Mouse (Mus musculus) ZHBTc4 (cell line): Measurements from ENCODE around the gene Ankra2.

Source experiments
- DNase-seq: peaks from one replicate; pipeline ENCODE4 v3.0.0-alpha.2; 2011; ENCODE audit warnings: low read depth, low spot score

Gene Ankra2

GRCm38 (mm10) chr13:98262636-98263457, at the start of gene Ankra2, which contains the start of gene Utp15:
TSS of gene Ankra2 (plus strand) at chr13:98263074.
TSS of gene Utp15 (minus strand) at chr13:98263041.
- peak; percentile 99 for DNase-seq

GRCm38 (mm10) chr13:98222848-98223247, 40.0 kb upstream of the Ankra2 start:
- peak; percentile 65 for DNase-seq

- no peak for DNase-seq
These were observed 36.6 kb upstream of the Ankra2 start for GRCm38 (mm10) chr13:98226225-98226624.

GRCm38 (mm10) chr13:98230511-98230910, 32.4 kb upstream of the Ankra2 start:
- no peak for DNase-seq

- no peak for DNase-seq
These were observed 27.4 kb upstream of the Ankra2 start for GRCm38 (mm10) chr13:98235451-98235850.

- peak; percentile 80 for DNase-seq
These were observed 22.8 kb upstream of the Ankra2 start for GRCm38 (mm10) chr13:98239978-98240641.

GRCm38 (mm10) chr13:98241531-98242282, 21.2 kb upstream of the Ankra2 start:
- no peak for DNase-seq

GRCm38 (mm10) chr13:98244571-98245350, 18.1 kb upstream of the Ankra2 start:
- no peak for DNase-seq

GRCm38 (mm10) chr13:98245386-98245785, 17.5 kb upstream of the Ankra2 start:
- DNase-seq, result no peak

GRCm38 (mm10) chr13:98249594-98249993, 13.3 kb upstream of the Ankra2 start:
- DNase-seq, result no peak

- DNase-seq, result peak; percentile 74
These were observed 8.0 kb upstream of the Ankra2 start for GRCm38 (mm10) chr13:98254921-98255320.

- no peak for DNase-seq
These were observed 649 bp downstream of the Ankra2 start for GRCm38 (mm10) chr13:98263458-98263987.

GRCm38 (mm10) chr13:98264111-98264510, 1.2 kb downstream of the Ankra2 start:
- no peak for DNase-seq

GRCm38 (mm10) chr13:98274023-98274422, 11.1 kb downstream of the Ankra2 start:
- no peak for DNase-seq

- no peak for DNase-seq
These were observed 12.8 kb downstream of the Ankra2 start for GRCm38 (mm10) chr13:98275646-98276045.

- DNase-seq, result no peak
These were observed 13.4 kb downstream of the Ankra2 start for GRCm38 (mm10) chr13:98276253-98276652.

GRCm38 (mm10) chr13:98277501-98277900, 14.6 kb downstream of the Ankra2 start:
- no peak for DNase-seq

GRCm38 (mm10) chr13:98279686-98280085, 16.8 kb downstream of the Ankra2 start, which contains the start of gene Gm21976:
TSS of gene Gm21976 (plus strand) at chr13:98279887.
- no peak for DNase-seq

GRCm38 (mm10) chr13:98280990-98281650, 18.2 kb downstream of the Ankra2 start:
- no peak for DNase-seq

- no peak for DNase-seq
These were observed 27.8 kb downstream of the Ankra2 start for GRCm38 (mm10) chr13:98290719-98291118.
